Mouse (Mus musculus) layer of hippocampus, adult 2 months (tissue): ENCODE data around the gene Tet3. TPM values are rescaled to one million over a fixed set of nuclear protein-coding genes. Genes with fewer than 3 reads are reported as not detected.

ENCODE experiments used
- DNase-seq, 2 experiments: peaks; one replicate each; pipeline ENCODE4 v3.0.0; 2022; ENCODE audit warnings: low spot score in 2 of 2
- H3K27ac ChIP-seq: fragments of 200-600 bp; 2 replicates; pipeline ENCODE4 v1.8.1; 2022
- H3K4me3 ChIP-seq: fragments of 200-600 bp; 2 replicates; pipeline ENCODE4 v1.8.1; 2022; ENCODE audit warnings: mild to moderate bottlenecking
- CTCF ChIP-seq: fragments of 200-600 bp; conservative IDR thresholded peaks from 2 replicates; pipeline ENCODE4 v1.8.1; 2022; ENCODE audit warnings: antibody characterized with exemption, mild to moderate bottlenecking, moderate library complexity
- long read RNA-seq, 2 experiments: library from polyadenylated mRNA; stranded (forward); transcript quantifications; one replicate each; pipeline ENCODE4 v2.0.0; 2021; ENCODE audit warnings: borderline mapping rate in 2 of 2
- total RNA-seq, 2 experiments: library from RNA; stranded (reverse); gene quantifications; 2 replicates each; pipeline ENCODE4 v1.2.3; 2021

Tet3 gene
- total RNA-seq: 10 to 100 TPM; 61.0 to 65.9 TPM
- long read RNA-seq, experiment 1, partial matches to known transcripts: 1 of 8 reads
- long read RNA-seq, experiment 1, other reads (novel, unspliced or antisense): 7 of 8 reads
- long read RNA-seq, experiment 2, partial matches to known transcripts: 1 of 13 reads
- long read RNA-seq, experiment 2, other reads (novel, unspliced or antisense): 12 of 13 reads

DNA sequence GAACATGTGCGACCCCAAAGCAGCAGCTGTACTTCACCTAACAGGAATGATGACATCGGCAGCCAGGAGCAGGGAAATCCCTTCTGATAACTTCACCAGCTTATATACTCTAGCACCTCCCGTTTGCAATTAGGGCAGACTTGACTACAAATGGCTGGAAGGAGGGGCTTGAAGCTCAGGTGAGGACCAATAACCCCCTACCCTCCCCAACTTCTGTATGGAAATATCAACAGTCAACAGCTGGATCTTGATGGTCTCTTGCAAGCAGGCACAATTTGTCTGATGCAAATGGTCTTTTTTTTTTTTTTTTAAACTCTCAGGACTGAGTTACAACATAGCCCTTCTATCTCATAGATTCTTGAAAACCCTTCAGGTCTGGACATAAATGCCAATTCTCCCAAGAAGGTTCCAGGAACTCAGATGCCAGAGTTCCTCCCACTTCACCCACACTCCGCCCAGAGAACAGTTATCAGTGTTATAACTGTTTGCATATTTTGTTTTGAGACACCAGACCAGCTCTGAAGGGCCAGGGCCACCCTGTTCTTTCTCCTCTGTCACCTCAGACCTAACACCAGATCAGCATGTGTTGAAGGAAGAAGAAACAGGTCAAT, at the start of gene Tet3:
Gene Tet3, minus strand, starts transcription at position 51 of the 611 bp plus-strand sequence.
- DNase-seq: no peak
- Histone ChIP-seq H3K27ac (no peak within 1 kb of the TSS), H3K4me3 (no peak within 1 kb of the TSS)
- TF ChIP-seq CTCF: no peak

DNA sequence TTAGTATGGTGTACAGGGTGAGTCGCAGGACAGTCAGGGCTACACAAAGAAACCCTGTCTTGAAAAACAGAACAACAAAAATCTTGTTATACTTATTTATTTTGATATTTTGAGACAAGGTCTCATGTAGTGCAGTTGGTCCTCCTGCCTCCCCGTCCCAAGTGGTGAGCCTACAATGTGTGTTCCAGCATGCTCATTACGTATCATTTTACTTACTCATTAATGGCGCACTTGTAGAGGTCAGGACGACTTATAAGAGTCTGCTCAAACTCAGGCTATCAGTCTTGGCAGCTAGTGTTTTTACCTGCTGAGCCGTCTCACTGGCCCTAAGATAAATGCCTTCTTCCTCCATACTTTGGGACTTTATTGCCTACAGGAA, 48.3 kb upstream of the Tet3 start:
- peak overlapping the region; percentile 87 for H3K4me3 ChIP-seq
- H3K27ac ChIP-seq: peak overlapping the region; percentile 98
- no peak for TF ChIP-seq CTCF
- DNase-seq: no peak

DNA sequence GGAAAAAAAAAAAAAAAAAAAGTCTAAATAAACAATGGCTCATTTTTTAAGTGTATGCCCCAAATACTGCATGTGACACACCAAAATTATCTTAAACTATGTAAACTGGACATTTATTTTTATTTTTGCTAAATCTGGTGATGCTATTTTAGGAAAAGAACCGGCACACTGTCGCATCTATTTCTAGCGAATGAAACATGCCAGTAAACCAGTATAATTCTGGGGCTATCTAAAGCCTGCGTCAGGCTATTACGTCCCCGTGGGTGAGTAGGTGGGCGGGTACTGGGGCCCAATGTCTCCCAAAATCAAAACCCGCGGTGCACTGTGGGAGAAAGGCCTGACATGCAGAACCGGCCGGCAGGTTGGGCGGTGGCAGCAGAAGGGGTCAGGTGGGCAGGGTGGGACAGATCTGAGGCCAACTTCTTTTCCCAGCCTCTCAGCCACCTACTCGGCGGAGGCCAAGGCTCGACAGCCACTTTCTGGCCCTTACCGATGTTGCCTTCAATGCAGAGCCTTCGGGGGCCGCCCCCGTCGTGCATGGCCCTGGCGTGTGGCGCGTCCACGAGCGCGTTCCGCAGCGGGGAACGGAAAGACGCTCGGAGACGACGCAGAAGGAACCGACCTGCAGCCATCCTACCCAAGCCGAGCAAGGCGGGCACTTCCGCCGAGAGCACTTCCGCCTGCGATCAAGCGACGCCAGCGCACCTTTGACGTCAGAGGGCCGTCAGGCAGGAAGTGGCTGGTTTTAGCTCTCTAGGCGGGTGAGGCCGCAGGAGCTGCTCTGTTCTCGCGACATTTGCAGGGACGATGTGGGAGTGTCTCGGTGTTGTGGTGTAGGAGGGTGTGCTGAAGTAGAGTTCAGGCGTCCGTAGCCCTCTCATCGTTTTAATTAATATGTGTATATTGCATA, 47.6 kb upstream of the Tet3 start, which contains the start of gene Dguok:
Gene Dguok, minus strand, starts transcription at position 712 of the 910 bp plus-strand sequence.
- peak; percentile 98 to 99 for DNase-seq
- Histone ChIP-seq H3K27ac (peak within 1 kb of the TSS; percentile 98), H3K4me3 (peak within 1 kb of the TSS; percentile 87)
- TF ChIP-seq CTCF: peak; percentile 51

DNA sequence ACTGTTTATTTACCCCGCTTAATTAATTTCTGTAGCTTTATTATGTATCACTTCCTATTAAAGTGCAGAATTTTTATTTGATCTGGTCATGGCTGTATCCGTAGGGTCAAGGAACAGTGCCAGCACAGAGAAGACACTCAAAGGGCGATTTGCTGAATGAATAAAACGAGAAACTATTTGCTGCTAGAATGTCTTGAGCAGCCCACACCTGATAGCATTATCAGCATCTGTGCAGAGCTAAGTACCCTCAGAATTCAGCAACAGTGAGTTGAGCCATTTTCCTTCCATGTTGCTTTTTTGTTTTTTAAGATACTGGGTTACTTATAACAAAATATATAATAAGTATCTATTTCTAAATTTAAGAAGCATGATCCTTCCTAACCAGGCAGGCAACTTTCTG, 46.7 kb upstream of the Tet3 start:
- TF ChIP-seq CTCF: no peak
- Histone ChIP-seq H3K27ac (peak overlapping the region; percentile 98), H3K4me3 (peak overlapping the region; percentile 87; the same call in 1 of the 2 replicates)
- no peak for DNase-seq

DNA sequence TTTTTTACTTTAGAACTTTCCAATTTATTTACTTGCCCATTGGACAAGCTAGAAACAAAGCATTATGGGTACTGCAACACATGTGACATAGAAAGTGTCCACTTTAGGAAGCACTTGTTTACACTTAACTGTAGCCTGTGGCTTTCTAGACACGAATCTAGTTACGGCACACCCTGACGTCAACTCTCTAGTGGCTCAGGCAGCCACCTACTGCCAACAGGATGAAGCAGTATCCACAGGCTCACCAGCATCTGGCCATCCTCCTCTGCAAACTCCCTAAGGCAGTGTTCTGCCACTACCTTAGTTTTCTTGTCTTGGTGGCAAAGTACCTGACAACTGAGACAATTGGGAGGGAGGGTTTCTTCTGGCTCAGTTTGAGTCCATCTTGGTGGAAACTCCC, 44.5 kb upstream of the Tet3 start:
- TF ChIP-seq CTCF: no peak
- DNase-seq: no peak
- Histone ChIP-seq H3K27ac (peak overlapping the region; percentile 58; the same call in 1 of the 2 replicates), H3K4me3 (no peak overlapping the region)

DNA sequence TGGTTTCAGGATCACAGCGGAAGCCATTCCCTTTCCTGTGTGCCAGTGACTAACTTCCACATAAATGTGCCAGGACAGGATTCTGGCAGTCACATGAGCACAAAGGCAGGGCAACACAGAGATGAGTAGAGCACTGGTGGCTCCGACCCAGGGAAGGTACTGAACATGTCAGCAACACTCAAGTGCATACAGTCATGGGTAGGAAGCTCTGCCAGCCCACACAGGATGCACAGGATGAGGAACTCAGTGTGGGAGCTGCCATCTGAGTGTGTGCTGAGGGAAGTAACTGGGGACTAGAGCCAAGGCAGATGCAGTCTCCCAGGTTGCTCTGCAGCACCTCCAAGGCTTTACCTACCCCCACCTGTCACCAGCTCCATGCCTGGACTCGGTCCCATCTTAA, 43.8 kb upstream of the Tet3 start:
- H3K27ac ChIP-seq: peak overlapping the region; percentile 58
- peak in 1 of 2 experiments; percentile 28 for DNase-seq

DNA sequence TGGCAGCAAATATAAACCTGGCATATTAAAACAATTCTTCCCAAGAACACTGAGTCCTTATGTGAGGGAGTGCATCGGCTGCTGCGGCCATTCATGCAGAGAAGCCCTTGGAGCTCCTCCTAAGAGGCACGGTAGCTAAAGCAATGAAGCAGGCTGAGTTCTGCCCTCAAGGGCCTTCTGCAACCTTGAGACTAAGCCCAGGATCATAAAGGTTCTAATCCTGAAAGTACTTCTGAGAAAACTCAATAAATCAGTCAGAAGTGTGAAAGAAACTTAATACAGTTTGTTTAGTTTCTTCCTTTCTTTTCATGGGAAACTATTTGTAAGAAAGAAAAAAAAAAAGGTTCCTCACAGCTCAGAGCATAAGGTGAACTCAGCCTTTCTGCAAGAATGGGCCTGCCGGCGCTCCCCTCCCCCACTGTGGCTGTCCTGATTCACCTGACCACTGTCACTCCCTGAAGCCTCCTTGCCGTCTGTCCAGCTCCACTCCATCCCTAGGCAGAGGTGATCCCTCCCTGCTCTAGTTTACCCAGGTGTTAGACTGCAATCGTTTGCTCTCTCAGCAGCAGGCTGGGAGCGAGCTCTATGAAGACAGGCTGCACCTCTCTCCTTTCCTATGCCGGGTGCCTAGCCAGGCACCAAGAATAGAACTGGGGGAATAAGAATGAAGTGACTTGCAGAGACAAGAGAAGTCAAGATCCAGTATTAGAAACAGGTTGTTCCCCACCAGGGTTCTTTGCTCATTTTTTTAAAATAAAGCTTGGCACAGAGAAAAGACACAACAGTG, 42.8 kb upstream of the Tet3 start:
- Histone ChIP-seq H3K4me3 (no peak overlapping the region), H3K27ac (peak overlapping the region; percentile 58)
- no peak for DNase-seq
- TF ChIP-seq CTCF: no peak

More for the DNA sequence above, 43.8 kb upstream of the Tet3 start:
- H3K4me3 ChIP-seq: no peak overlapping the region
- no peak for TF ChIP-seq CTCF

DNA sequence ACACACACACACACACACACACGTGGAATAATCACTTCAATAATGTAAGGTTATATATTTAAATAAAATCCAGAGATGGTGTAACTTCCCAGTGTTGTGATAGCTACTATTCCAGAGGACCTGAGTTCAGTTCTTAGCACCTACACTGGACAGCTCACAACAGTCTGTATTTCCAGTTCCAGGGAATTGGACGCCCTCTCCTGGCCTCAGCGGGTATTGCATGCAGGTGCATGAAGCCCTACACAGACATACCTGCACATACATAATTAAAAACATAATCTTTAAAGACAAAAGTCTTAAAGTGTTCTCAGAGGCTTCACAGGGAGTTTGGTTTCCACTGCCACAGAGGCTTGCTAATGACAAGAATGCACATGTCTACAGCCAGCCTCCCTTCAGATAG, 41.6 kb upstream of the Tet3 start:
- Histone ChIP-seq H3K27ac (no peak overlapping the region), H3K4me3 (no peak overlapping the region)
- TF ChIP-seq CTCF: peak; percentile 69
- no peak for DNase-seq

DNA sequence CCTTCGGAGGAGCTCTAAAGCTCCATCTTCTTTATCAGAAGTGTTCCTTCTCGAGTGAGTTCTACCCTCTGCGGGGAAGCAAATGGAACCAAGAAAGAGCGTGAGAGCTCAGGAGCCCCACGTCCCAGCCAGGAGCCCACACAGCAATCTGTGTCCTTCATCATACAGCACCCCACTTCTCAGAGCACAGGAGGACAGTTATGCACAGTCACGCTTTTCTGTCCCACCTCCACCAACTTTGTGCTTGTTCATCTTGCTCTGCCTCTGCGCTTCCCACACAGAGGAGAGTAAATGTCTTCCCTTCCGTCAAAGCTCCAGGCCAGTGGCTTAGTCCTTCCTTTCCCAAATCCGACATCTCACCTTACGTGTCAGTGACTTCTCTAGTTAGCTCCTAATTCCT, 40.2 kb upstream of the Tet3 start:
- H3K27ac ChIP-seq: peak overlapping the region; percentile 52; the same call in 1 of the 2 replicates
- no peak for TF ChIP-seq CTCF
- H3K4me3 ChIP-seq: no peak overlapping the region
- DNase-seq: peak in 1 of 2 experiments; percentile 27

DNA sequence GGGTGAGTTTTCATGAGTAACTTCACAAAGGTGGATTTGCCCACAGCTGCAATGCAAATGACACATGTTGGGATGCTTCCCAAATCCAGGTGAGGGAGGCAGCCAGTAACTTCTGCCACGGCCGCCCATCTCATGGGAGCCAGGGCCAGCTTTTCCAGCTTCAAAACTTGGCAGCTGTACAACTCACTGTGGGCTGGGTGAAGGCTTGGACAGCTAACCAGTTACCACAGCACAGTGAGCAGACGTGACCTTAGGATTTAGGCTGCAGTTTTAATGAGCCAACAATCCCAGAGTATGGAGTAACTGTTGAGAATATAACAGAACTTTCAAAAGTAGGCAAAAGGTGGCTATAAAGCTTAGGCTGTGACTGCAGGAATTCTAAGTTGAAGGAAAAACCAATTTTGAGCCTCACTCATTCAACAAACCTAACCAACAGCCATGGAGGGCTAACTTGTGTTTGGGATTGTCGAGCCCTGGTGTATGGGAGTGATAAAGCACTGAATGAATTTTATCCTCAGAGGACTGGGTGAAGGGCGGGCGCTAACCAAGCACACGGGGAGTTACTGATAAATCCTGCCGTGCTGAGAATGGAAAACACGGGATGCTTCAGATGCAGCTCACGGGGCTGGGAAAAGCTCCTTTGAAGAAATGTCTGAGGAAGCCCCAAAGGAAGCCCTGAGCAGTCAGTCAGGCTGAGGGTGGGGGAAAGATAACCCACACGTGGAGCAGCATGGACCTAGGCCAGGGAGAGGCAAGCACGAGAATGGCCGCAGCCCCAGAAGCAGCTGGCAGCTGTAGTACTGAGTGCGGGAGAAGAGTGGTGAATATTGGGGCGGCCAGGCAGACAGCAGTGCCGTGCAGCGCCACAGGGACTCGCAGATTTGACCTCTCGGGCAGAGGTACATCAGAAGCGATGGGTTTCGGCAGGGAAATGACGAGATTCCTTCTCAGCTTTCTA, 38.1 kb upstream of the Tet3 start:
- Histone ChIP-seq H3K27ac (0 out of 2 replicates have a peak overlapping the region, but pooled peaks have one; percentile 19), H3K4me3 (no peak overlapping the region)
- no peak for DNase-seq
- no peak for TF ChIP-seq CTCF

DNA sequence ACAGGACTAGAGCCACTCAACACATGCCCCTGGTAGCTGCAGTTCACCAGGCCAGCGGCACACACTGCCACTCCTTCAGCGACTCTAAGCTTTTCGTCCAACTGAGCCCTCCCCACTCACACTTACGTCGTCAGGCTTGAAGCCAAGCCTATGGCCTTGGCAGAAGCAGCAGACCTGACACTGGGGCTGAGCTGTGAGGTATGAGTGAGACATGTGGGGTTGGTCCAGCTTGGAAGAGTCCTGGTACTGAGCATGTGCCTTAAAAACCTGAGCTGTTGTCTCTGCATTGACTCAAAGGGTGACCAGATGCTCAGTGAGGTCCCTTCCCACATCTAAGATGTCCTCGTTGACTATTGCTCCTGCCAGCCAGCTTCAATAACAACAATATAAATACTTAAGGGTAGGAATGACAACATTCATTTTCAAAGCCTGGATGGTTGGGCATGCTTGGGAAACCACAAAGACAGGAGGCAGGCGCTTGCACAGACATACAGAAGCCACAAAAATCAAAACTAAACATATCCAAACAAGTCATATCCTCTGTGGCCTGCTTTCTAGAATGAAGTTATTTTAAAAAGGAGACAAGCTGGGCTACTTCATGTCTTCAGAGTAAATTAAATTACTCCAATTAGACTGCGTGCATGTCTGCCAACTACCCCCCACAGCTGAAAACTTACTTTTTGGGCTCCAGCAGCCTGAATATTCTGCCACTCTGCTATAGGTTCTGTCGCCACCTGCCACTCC, 37.3 kb upstream of the Tet3 start:
- no peak overlapping the region for H3K4me3 ChIP-seq
- TF ChIP-seq CTCF: no peak
- DNase-seq: no peak
- no peak overlapping the region for H3K27ac ChIP-seq
